Mouse (Mus musculus) testis, adult 2 months (tissue): ENCODE results near the gene Crtac1. TPM values are rescaled to one million over a fixed set of nuclear protein-coding genes. Genes with fewer than 3 reads are reported as not detected.
A peak's percentile ranks its signal among the peaks of the same experiment; 100 is the strongest.

Experiments
- H3K27ac ChIP-seq: fragments of 200-500 bp; 2 replicates; pipeline ENCODE4 v1.5.1; 2012; ENCODE audit warnings: low read depth, low read length; ENCODE audit not compliant: control insufficient read depth, insufficient read depth
- H3K27me3 ChIP-seq: fragments of 200-500 bp; 2 replicates; pipeline ENCODE4 v1.6.1; 2012; ENCODE audit warnings: mild to moderate bottlenecking, low read length, moderate library complexity; ENCODE audit not compliant: control insufficient read depth, insufficient read depth
- H3K36me3 ChIP-seq: fragments of 200-500 bp; 2 replicates; pipeline ENCODE4 v1.6.1; 2012; ENCODE audit warnings: mild to moderate bottlenecking, low read length; ENCODE audit not compliant: control insufficient read depth, insufficient read depth
- H3K4me1 ChIP-seq: fragments of 200-500 bp; 2 replicates; pipeline ENCODE4 v1.6.1; 2012; ENCODE audit warnings: low read length; ENCODE audit not compliant: control insufficient read depth, insufficient read depth
- H3K4me3 ChIP-seq: fragments of 200-500 bp; 2 replicates; pipeline ENCODE4 v1.5.1; 2012; ENCODE audit warnings: low read depth, mild to moderate bottlenecking, low read length, moderate library complexity, mixed read lengths; ENCODE audit not compliant: control insufficient read depth
- CTCF ChIP-seq: fragments of 200-500 bp; IDR thresholded peaks from 2 replicates; pipeline ENCODE4 v1.5.1; 2012; ENCODE audit warnings: low read depth, mild to moderate bottlenecking, inconsistent platforms, low read length, moderate library complexity; ENCODE audit not compliant: control insufficient read depth, insufficient read depth, insufficient replicate concordance
- POLR2A ChIP-seq: fragments of 200-500 bp; IDR thresholded peaks from 2 replicates; pipeline ENCODE4 v1.6.1; 2012; ENCODE audit warnings: low read depth, mild to moderate bottlenecking, inconsistent platforms, low read length, moderate library complexity; ENCODE audit not compliant: control insufficient read depth
- polyA plus RNA-seq: library from polyadenylated mRNA; depleted of rRNA; stranded (reverse); fragments of >200 nt; gene quantifications from 2 replicates; pipeline ENCODE4 v1.2.3, GENCODE M21; 2012

Crtac1 gene
- polyA plus RNA-seq, 1 experiment, result 3.7 TPM

DNA sequence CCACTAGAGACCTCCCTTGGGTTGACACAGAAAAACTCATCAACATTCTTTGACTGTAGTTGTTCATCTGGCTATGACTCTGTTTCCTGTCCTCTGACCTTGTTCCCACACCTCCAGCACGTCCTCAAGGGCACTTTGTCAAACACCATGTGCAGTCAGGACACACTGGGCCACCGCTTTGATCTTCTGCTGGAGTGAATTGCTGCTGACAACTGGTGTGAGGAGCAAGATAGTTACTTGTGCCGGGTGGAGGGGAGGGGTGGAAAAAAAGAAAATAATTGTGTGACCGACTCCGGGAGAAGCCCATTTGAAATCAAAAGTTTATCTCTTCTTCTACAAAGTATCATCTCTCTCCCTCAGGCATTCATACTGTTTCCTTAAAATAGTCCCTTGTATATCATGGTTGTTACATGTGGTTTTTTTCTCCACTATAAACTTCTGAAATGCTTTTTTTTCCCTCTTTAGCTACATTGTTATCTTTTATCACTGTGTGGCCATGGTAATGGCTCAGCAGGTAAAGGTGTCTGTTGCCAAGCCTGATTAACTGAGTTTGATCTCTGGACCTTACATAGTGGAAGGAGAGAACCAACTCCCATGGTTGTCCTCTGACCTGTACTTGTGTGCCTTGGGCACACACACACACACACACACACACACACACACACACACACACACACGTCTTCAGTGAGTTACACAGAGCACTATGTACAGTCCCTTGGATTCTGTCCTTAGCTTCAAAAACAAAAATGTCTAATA, 23.1 kb upstream of the Crtac1 start:
- Histone ChIP-seq H3K4me1 (no peaks in the 10 kb centered on the region), H3K36me3 (no peaks in the 10 kb centered on the region), H3K27ac (no peak overlapping the region), H3K4me3 (no peak overlapping the region), H3K27me3 (no peaks in the 10 kb centered on the region)
- no peak for TF ChIP-seq POLR2A
- TF ChIP-seq CTCF, result no peak

GRCm38 (mm10) chr19:42454006-42454405, 22.4 kb upstream of the Crtac1 start:
- H3K27me3 ChIP-seq, result no peaks in the 10 kb centered on the region
- H3K4me1 ChIP-seq, result no peaks in the 10 kb centered on the region
- no peak overlapping the region for H3K4me3 ChIP-seq
- H3K27ac ChIP-seq, result no peak overlapping the region
- no peaks in the 10 kb centered on the region for H3K36me3 ChIP-seq
- no peak for TF ChIP-seq CTCF
- TF ChIP-seq POLR2A, result no peak

GRCm38 (mm10) chr19:42452539-42452938, 21.0 kb upstream of the Crtac1 start:
- TF ChIP-seq CTCF (no peak), POLR2A (no peak)
- no peaks in the 10 kb centered on the region for H3K27me3 ChIP-seq
- H3K4me3 ChIP-seq, result no peak overlapping the region
- H3K4me1 ChIP-seq, result no peaks in the 10 kb centered on the region
- H3K36me3 ChIP-seq, result no peaks in the 10 kb centered on the region
- H3K27ac ChIP-seq, result no peak overlapping the region

GRCm38 (mm10) chr19:42448539-42448938, 17.0 kb upstream of the Crtac1 start:
- H3K27ac ChIP-seq, result no peak overlapping the region
- no peak overlapping the region for H3K4me3 ChIP-seq
- TF ChIP-seq CTCF (no peak), POLR2A (no peak)
- H3K27me3 ChIP-seq, result no peaks in the 10 kb centered on the region
- H3K4me1 ChIP-seq, result no peaks in the 10 kb centered on the region
- no peaks in the 10 kb centered on the region for H3K36me3 ChIP-seq

DNA sequence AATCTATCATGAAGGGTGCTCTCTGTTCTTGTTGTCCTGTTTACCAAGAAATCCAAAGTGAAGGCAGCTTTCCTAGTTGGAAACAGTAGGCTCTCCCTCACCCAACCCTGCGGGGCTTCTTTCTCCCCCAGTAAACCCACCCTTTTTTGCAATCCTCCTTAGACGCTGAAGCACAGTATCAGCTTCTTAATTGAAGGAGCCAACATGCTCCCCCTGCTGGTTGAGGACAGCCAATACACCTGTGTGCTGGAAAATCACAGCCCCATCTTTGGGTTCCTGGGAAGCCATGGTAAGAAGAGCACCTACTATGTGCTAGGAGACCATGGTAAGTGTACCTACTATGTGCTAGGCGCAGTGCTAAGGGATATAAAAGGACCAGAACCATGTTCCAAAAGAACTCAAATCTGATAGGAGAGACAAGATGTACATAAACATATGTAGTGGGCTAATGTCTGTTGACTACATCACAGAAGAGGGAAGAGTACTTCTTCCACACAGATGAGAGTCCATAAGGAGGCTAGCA, 12.4 kb upstream of the Crtac1 start:
- Histone ChIP-seq H3K36me3 (no peaks in the 10 kb centered on the region), H3K4me1 (no peaks in the 10 kb centered on the region; the same call in 1 of the 2 replicates), H3K27me3 (no peaks in the 10 kb centered on the region), H3K27ac (no peak overlapping the region), H3K4me3 (no peak overlapping the region)
- TF ChIP-seq CTCF (peak; percentile 54; the same call in 1 of the 2 replicates), POLR2A (no peak)

GRCm38 (mm10) chr19:42443266-42443665, 11.7 kb upstream of the Crtac1 start:
- TF ChIP-seq CTCF, result no peak
- TF ChIP-seq POLR2A, result no peak

GRCm38 (mm10) chr19:42442246-42443197, 10.9 kb upstream of the Crtac1 start:
- Histone ChIP-seq H3K27ac (no peak overlapping the region), H3K36me3 (no peaks in the 10 kb centered on the region), H3K4me1 (no peaks in the 10 kb centered on the region; the same call in 1 of the 2 replicates), H3K4me3 (no peak overlapping the region), H3K27me3 (no peaks in the 10 kb centered on the region)
- TF ChIP-seq CTCF, result no peak
- TF ChIP-seq POLR2A, result no peak

More at GRCm38 (mm10) chr19:42443266-42443665, 11.7 kb upstream of the Crtac1 start:
- H3K4me1 ChIP-seq, result no peaks in the 10 kb centered on the region; the same call in 1 of the 2 replicates
- H3K27ac ChIP-seq, result no peak overlapping the region
- no peaks in the 10 kb centered on the region for H3K27me3 ChIP-seq
- no peaks in the 10 kb centered on the region for H3K36me3 ChIP-seq
- H3K4me3 ChIP-seq, result no peak overlapping the region
